Mouse (Mus musculus): ENCODE results near the gene Hist1h4m.
A peak's percentile ranks its signal among the peaks of the same experiment; 100 is the strongest.
"Not testable (repeated sequence)": the region's sequence is repeated elsewhere in the genome, so short reads cannot be mapped to it uniquely, and the experiment has no call there.

Hist1h4m gene

GRCm38 (mm10) chr13:21811539-21811938, at the start of gene Hist1h4m:
Hist1h4m (plus strand) TSS chr13:21811746.
- DNase-seq (ENCODE audit: low read depth, low spot score): not testable (repeated sequence)

DNA sequence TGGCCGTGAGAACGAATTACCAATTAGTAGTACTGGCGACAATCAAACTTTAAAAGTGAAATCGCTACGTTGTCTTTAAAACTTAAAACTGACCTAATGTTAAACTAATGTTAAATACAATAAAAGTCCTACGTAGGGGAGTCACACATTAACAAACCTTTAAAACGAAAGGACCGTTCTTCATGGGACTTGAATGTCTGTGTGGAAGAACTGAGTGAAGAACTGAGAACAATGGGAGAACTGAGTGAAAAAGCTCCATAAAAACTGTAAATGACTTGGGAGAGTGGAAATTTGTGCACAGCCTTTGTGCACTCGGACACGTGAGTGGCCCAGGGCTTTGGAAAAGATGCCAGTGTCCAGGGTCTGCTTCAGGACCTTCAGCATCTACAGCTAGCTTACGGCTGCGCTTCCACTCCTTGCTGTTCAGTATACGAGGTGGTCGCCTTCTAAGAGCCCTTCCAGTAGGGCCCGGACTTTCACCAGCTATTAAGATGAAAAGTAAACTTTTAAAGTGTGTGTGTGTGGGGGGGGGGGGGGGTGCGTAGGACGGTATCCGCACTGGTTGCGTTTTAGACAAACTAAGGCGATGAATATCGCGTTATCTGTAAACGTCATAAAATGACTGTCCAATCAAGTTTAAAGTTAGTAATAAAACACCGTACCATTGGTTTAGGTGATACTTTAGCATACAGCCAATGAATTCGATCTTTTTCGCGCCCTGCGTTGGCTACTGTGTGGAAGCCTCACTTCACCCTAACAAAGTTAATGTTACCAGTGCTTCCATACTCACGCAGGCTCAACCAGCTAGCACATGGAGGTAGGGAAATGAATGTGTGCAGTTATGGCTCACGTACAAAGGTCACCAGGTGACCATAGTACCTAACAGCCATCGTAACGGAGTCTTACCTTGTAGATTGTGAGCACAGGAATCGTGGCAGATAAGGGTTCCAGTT, 32.5 kb upstream of the Hist1h4m start:
- peak; percentile 93 for DNase-seq (ENCODE audit: low read depth, low spot score)

- DNase-seq (ENCODE audit: low read depth, low spot score): peak; percentile 82
Measured at GRCm38 (mm10) chr13:21779767-21780731, 31.5 kb upstream of the Hist1h4m start, which contains the start of gene Hist1h1b. Hist1h1b (minus strand) TSS chr13:21780625.

- DNase-seq (ENCODE audit: low read depth, low spot score): peak; percentile 19
Measured at GRCm38 (mm10) chr13:21781021-21781555, 30.5 kb upstream of the Hist1h4m start.

- DNase-seq (ENCODE audit: low read depth, low spot score): no peak
Measured at GRCm38 (mm10) chr13:21781639-21782038, 29.9 kb upstream of the Hist1h4m start.

GRCm38 (mm10) chr13:21782361-21783254, 28.9 kb upstream of the Hist1h4m start:
- DNase-seq (ENCODE audit: low read depth, low spot score): peak; percentile 69

DNA sequence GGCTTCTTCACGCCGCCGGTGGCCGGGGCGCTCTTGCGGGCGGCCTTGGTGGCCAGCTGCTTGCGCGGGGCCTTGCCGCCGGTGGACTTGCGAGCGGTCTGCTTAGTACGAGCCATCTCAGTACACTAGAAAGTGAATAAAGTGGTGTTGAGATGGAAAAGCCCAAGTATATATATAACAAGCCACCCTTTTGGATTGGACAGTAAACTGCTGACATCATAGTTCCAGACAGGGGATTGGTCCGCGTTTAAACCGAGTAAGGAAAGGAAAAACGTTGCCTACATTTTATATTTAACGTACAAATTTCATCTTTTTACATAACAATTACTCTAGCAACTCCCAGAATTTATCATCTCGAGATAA, 28.3 kb upstream of the Hist1h4m start, which contains the start of gene Hist1h3i:
Hist1h3i (minus strand) TSS at position 116 of the 363 bp plus-strand sequence.
- peak; percentile 90 for DNase-seq (ENCODE audit: low read depth, low spot score)

- DNase-seq (ENCODE audit: low read depth, low spot score): peak; percentile 85
Measured at GRCm38 (mm10) chr13:21783734-21784161, 27.8 kb upstream of the Hist1h4m start.

- peak; percentile 14 for DNase-seq (ENCODE audit: low read depth, low spot score)
Measured at GRCm38 (mm10) chr13:21784311-21784710, 27.2 kb upstream of the Hist1h4m start.

- DNase-seq (ENCODE audit: low read depth, low spot score): peak; percentile 72
Measured at GRCm38 (mm10) chr13:21786189-21786898, 25.2 kb upstream of the Hist1h4m start.

DNA sequence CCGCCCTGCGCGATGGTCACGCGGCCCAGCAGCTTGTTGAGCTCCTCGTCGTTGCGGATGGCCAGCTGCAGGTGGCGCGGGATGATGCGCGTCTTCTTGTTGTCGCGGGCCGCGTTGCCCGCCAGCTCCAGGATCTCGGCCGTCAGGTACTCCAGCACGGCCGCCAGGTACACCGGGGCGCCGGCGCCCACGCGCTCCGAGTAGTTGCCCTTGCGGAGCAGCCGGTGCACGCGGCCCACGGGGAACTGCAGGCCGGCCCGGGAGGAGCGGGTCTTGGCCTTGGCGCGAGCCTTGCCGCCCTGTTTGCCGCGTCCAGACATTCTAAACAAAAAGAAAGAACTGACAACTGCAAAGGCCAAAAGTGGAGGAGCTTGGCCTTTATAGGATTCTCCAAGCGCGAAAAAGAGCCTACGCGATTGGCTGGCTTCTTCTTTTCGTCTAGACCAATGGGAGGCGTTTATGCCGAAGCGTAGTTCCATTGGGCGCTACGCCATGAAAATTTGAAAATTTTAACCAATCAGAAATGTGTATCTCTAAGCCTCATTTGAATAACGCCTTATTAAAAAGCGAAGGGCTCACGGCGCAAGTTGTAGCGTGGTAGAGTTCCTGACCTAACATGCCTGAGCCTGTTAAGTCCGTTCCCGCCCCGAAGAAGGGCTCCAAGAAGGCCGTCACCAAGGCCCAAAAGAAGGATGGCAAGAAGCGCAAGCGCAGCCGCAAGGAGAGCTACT, 24.5 kb upstream of the Hist1h4m start, which contains the start of the genes Hist1h2an and Hist1h2bp:
Hist1h2an (minus strand) TSS at position 320 of the 731 bp plus-strand sequence.
Hist1h2bp (plus strand) TSS at position 563 of the 731 bp plus-strand sequence.
- peak; percentile 97 for DNase-seq (ENCODE audit: low read depth, low spot score)

- peak; percentile 44 for DNase-seq (ENCODE audit: low read depth, low spot score)
Measured at GRCm38 (mm10) chr13:21787760-21788593, 23.6 kb upstream of the Hist1h4m start.

GRCm38 (mm10) chr13:21789925-21790324, 21.6 kb upstream of the Hist1h4m start:
- peak; percentile 25 for DNase-seq (ENCODE audit: low read depth, low spot score)

- peak; percentile 91 for DNase-seq (ENCODE audit: low read depth, low spot score)
Measured at GRCm38 (mm10) chr13:21790601-21791283, 20.8 kb upstream of the Hist1h4m start.

DNA sequence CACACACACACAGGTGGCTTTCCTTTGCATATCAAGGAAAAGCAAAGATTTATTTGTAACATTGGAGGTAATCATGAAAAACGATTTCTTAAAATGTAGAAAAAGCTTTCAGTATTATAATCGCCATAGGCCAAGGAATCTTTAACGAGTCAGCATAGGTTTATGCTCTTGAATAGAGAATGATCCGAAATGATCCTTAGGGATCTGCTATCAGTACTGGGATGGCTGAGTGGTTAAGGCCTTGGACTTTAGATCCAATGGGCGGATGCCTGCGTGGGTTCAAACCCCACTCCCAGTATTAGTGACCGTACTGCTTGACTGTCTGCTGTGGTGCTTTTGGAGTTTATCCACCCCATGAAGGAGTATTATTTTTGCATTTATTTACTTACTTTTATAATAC, 16.0 kb upstream of the Hist1h4m start:
- DNase-seq (ENCODE audit: low read depth, low spot score): peak; percentile 43

GRCm38 (mm10) chr13:21797163-21797562, 14.4 kb upstream of the Hist1h4m start:
- DNase-seq (ENCODE audit: low read depth, low spot score): not testable (repeated sequence)

DNA sequence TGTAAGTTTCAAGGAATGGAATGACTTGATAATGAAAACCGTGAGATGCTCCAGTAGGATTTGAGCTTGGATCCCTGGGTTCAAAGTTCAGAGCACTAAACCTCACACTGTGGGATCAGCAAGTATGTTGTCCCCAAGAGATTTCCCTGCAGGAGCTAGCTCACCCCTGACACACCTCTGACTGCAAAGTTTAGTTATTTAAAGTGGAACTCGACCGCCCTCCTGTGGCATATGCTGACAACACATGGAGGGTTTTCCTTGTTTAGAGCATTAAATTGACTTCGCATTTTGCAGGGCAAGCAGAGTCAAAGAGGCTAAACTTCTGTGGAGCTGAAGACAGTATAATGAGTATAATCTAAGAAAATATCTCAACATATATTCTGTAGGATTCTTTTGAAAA, 8.5 kb upstream of the Hist1h4m start:
- not testable (repeated sequence) for DNase-seq (ENCODE audit: low read depth, low spot score)

Data from ZHBTc4 (cell line).